Mouse (Mus musculus) frontal cortex, postnatal 10 days (tissue): ENCODE data around the gene Gm28374.
A peak's percentile ranks its signal among the peaks of the same experiment; 100 is the strongest.
"Not testable (repeated sequence)": the region's sequence is repeated elsewhere in the genome, so short reads cannot be mapped to it uniquely, and the experiment has no call there.

Experiments
- DNase-seq, 2 experiments: peaks; one replicate each; pipeline ENCODE4 v3.0.0; 2022; ENCODE audit warnings: low spot score in 2 of 2, mixed read lengths in 1 of 2

Gm28374 gene

GRCm38 (mm10) chr19:6082156-6082555, at the start of gene Gm28374:
Gene Gm28374 (minus strand): TSS chr19:6082256.
- no peak for DNase-seq

- not testable (repeated sequence) for DNase-seq
Measured at GRCm38 (mm10) chr19:6130414-6131128, 48.5 kb upstream of the Gm28374 start.

- peak; percentile 92 to 94 for DNase-seq
Measured at GRCm38 (mm10) chr19:6127760-6128341, 45.8 kb upstream of the Gm28374 start, which contains the start of gene Snx15. Gene Snx15 (minus strand): TSS chr19:6128304.

- DNase-seq: no peak
Measured at GRCm38 (mm10) chr19:6126789-6127580, 44.9 kb upstream of the Gm28374 start.

- no peak for DNase-seq
Measured at GRCm38 (mm10) chr19:6126289-6126688, 44.2 kb upstream of the Gm28374 start.

GRCm38 (mm10) chr19:6124898-6125297, 42.8 kb upstream of the Gm28374 start:
- DNase-seq: no peak

GRCm38 (mm10) chr19:6123330-6123729, 41.3 kb upstream of the Gm28374 start:
- no peak for DNase-seq

- DNase-seq: no peak
Measured at GRCm38 (mm10) chr19:6121761-6122160, 39.7 kb upstream of the Gm28374 start.

GRCm38 (mm10) chr19:6118677-6119185, 36.7 kb upstream of the Gm28374 start:
- DNase-seq: no peak

- DNase-seq: peak; percentile 81 to 86
Measured at GRCm38 (mm10) chr19:6117986-6118676, 36.1 kb upstream of the Gm28374 start, which contains the start of gene Sac3d1. Gene Sac3d1 (minus strand): TSS chr19:6118650.

GRCm38 (mm10) chr19:6117346-6117985, 35.4 kb upstream of the Gm28374 start:
- DNase-seq: no peak

- DNase-seq: no peak
Measured at GRCm38 (mm10) chr19:6116113-6116850, 34.2 kb upstream of the Gm28374 start.

GRCm38 (mm10) chr19:6113116-6113515, 31.1 kb upstream of the Gm28374 start:
- DNase-seq: no peak

GRCm38 (mm10) chr19:6105586-6105985, 23.5 kb upstream of the Gm28374 start, which contains the start of gene Naaladl1:
Gene Naaladl1 (plus strand): TSS chr19:6105782.
- DNase-seq: no peak

- DNase-seq: no peak
Measured at GRCm38 (mm10) chr19:6104476-6104875, 22.4 kb upstream of the Gm28374 start.

- no peak for DNase-seq
Measured at GRCm38 (mm10) chr19:6102169-6102853, 20.3 kb upstream of the Gm28374 start.

- DNase-seq: no peak
Measured at GRCm38 (mm10) chr19:6101186-6101585, 19.1 kb upstream of the Gm28374 start.

GRCm38 (mm10) chr19:6097847-6098246, 15.8 kb upstream of the Gm28374 start:
- no peak for DNase-seq

- DNase-seq: no peak
Measured at GRCm38 (mm10) chr19:6094119-6094518, 12.1 kb upstream of the Gm28374 start, which contains the start of gene AC131692.1. Gene AC131692.1 (plus strand): TSS chr19:6094419.

- DNase-seq: no peak
Measured at GRCm38 (mm10) chr19:6088841-6089240, 6.8 kb upstream of the Gm28374 start.
